Mouse (Mus musculus) ES-E14 (cell line): Measurements from ENCODE around the gene Neu2. TPM values are rescaled to one million over a fixed set of nuclear protein-coding genes. Genes with fewer than 3 reads are reported as not detected.

Source experiments
- DNase-seq: peaks from one replicate; pipeline ENCODE4 v3.0.0-alpha.2; 2013; ENCODE audit warnings: low read depth, low spot score
- H3K27ac ChIP-seq: 2 replicates; pipeline ENCODE4 v1.5.1; 2012; ENCODE audit warnings: low read depth, mild to moderate bottlenecking, low read length, moderate library complexity, mixed read lengths; ENCODE audit not compliant: poor library complexity, insufficient read depth, severe bottlenecking
- H3K36me3 ChIP-seq: 2 replicates; pipeline ENCODE4 v1.6.1; 2012; ENCODE audit warnings: mild to moderate bottlenecking, low read length, moderate library complexity, mixed read lengths; ENCODE audit not compliant: control insufficient read depth, poor library complexity, insufficient read depth, severe bottlenecking
- H3K4me1 ChIP-seq, 2 experiments: fragments of 150-350 bp in 1 of 2; sonication (generic) in 1 of 2; 2 replicates each; pipeline ENCODE4 v1.6.1; 2012; ENCODE audit warnings: low read length in 2 of 2, mild to moderate bottlenecking in 1 of 2, mixed read lengths in 1 of 2; ENCODE audit not compliant: control insufficient read depth in 2 of 2, insufficient read depth in 2 of 2, poor library complexity in 1 of 2
- H3K4me3 ChIP-seq, 2 experiments: fragments of 150-350 bp in 1 of 2; sonication (generic) in 1 of 2; 2 replicates each; pipeline ENCODE4 v1.5.1; 2012; ENCODE audit warnings: low read length in 2 of 2, low read depth in 1 of 2, mild to moderate bottlenecking in 1 of 2, mixed read lengths in 1 of 2; ENCODE audit not compliant: insufficient read depth in 1 of 2, poor library complexity in 1 of 2, severe bottlenecking in 1 of 2
- H3K9ac ChIP-seq: 2 replicates; pipeline ENCODE4 v1.6.1; 2012; ENCODE audit warnings: low read depth, mild to moderate bottlenecking, low read length, mixed read lengths; ENCODE audit not compliant: poor library complexity, insufficient read depth, severe bottlenecking
- H3K9me3 ChIP-seq: fragments of 150-350 bp; sonication (generic); 2 replicates; pipeline ENCODE4 v1.6.1; 2012; ENCODE audit warnings: low read depth, mild to moderate bottlenecking, low read length; ENCODE audit not compliant: control insufficient read depth, insufficient read depth
- CHD2 ChIP-seq: IDR thresholded peaks from 2 replicates; pipeline ENCODE4 v1.6.1; 2014; ENCODE audit warnings: mild to moderate bottlenecking, low read depth, low read length, inconsistent platforms
- HCFC1 ChIP-seq: IDR thresholded peaks from 2 replicates; pipeline ENCODE4 v1.6.1; 2012; ENCODE audit warnings: low read length, inconsistent platforms, borderline replicate concordance; ENCODE audit not compliant: insufficient read depth
- MAFK ChIP-seq: IDR thresholded peaks from 2 replicates; pipeline ENCODE4 v1.6.1; 2014; ENCODE audit warnings: mild to moderate bottlenecking, low read depth, low read length, inconsistent platforms; ENCODE audit not compliant: insufficient read depth
- ZC3H11A ChIP-seq: IDR thresholded peaks from 2 replicates; pipeline ENCODE4 v1.6.1; 2012; ENCODE audit warnings: low read depth, mild to moderate bottlenecking, inconsistent platforms, low read length, borderline replicate concordance
- ZNF384 ChIP-seq: IDR thresholded peaks from 2 replicates; pipeline ENCODE4 v1.6.1; 2012; ENCODE audit warnings: low read depth, low read length, inconsistent platforms
- in situ Hi-C, 2 experiments: fragments of 600-800 bp; cut with MboI; formaldehyde crosslinking; loops; one replicate each; pipeline ENCODE4 v1.15.1; 2025; ENCODE audit warnings: low sequenced_read_pairs in 2 of 2, inconsistent platforms in 1 of 2; ENCODE audit not compliant: unreplicated experiment in 2 of 2
- total RNA-seq: library from RNA; depleted of rRNA; stranded (reverse); fragments of 300-350 nt; gene quantifications from 2 replicates; pipeline ENCODE4 v1.2.3, GENCODE M21; 2012; rRNA removed

Neu2 gene
- total RNA-seq, 1 experiment: not detected

GRCm38 (mm10) chr1:87643016-87643415 lies 133.3 kb downstream of the Neu2 start:
- Histone ChIP-seq H3K27ac (no peak overlapping the region), H3K4me3 (no peak overlapping the region), H3K36me3 (no peaks in the 10 kb centered on the region), H3K9me3 (no peaks in the 10 kb centered on the region), H3K4me1 (peaks cover 0 to 2% of the 10 kb centered on the region in 2 experiments; a peak in 1 of 4 replicates), H3K9ac (no peak overlapping the region)
- TF ChIP-seq HCFC1: no peak
- no peak for TF ChIP-seq CHD2
- no peak for TF ChIP-seq ZC3H11A
- no peak for TF ChIP-seq MAFK
- TF ChIP-seq ZNF384: no peak
- in situ Hi-C loops: no loop called here
- no peak for DNase-seq

GRCm38 (mm10) chr1:87645041-87645440 lies 135.4 kb downstream of the Neu2 start:
- TF ChIP-seq HCFC1 (no peak), ZC3H11A (no peak), MAFK (no peak), CHD2 (no peak), ZNF384 (no peak)
- no peak for DNase-seq
- Histone ChIP-seq H3K9me3 (no peaks in the 10 kb centered on the region), H3K4me1 (peaks cover 1 to 10% of the 10 kb centered on the region in 2 experiments; a peak in 2 of 4 replicates), H3K27ac (no peak overlapping the region), H3K9ac (no peak overlapping the region), H3K36me3 (no peaks in the 10 kb centered on the region), H3K4me3 (no peak overlapping the region)
- in situ Hi-C loops: no loop called here

GRCm38 (mm10) chr1:87645748-87646147 lies 136.1 kb downstream of the Neu2 start:
- H3K36me3 ChIP-seq: no peaks in the 10 kb centered on the region
- no peaks in the 10 kb centered on the region for H3K9me3 ChIP-seq
- H3K4me3 ChIP-seq: no peak overlapping the region
- no peak overlapping the region for H3K27ac ChIP-seq
- H3K9ac ChIP-seq: no peak overlapping the region
- TF ChIP-seq ZC3H11A: no peak
- no peak for TF ChIP-seq MAFK
- TF ChIP-seq ZNF384: no peak
- no peak for TF ChIP-seq CHD2
- in situ Hi-C loops: no loop called here
- DNase-seq: no peak
- peaks cover 1 to 10% of the 10 kb centered on the region in 2 experiments; a peak in 2 of 4 replicates for H3K4me1 ChIP-seq

Other genes starting within 250 kb of the Neu2 start
- gene Efhd1, start 245.5 kb upstream of the Neu2 start, total RNA-seq: 1.3 and 1.8 TPM in 2 replicates
- gene Gigyf2, start 182.9 kb upstream of the Neu2 start, total RNA-seq: 58.7 and 69.2 TPM in 2 replicates
- gene Kcnj13, start 115.2 kb upstream of the Neu2 start, total RNA-seq: 0.27 and 0.95 TPM in 2 replicates
- 1.3 TPM in 1 of 2 replicates, not detected in the other for gene Snorc, start 39.6 kb upstream of the Neu2 start, total RNA-seq
- 0.74 and 1.2 TPM in 2 replicates for gene Ngef, start 64.0 kb downstream of the Neu2 start, total RNA-seq
- gene Inpp5d, start 110.4 kb downstream of the Neu2 start, total RNA-seq: 39.5 and 52.4 TPM in 2 replicates
- gene Atg16l1, start 246.0 kb downstream of the Neu2 start, total RNA-seq: 63.4 and 77.1 TPM in 2 replicates